Mouse (Mus musculus) myocyte (in vitro differentiated cells): ENCODE data around the gene Osmr.
"Not testable (repeated sequence)": the region's sequence is repeated elsewhere in the genome, so short reads cannot be mapped to it uniquely, and the experiment has no call there.

ENCODE experiments used
- CEBPB ChIP-seq: IDR thresholded peaks from 2 replicates; pipeline ENCODE4 v1.6.1; 2011; ENCODE audit warnings: mild to moderate bottlenecking, moderate library complexity; ENCODE audit not compliant: poor library complexity, insufficient read depth, severe bottlenecking
- MAX ChIP-seq: IDR thresholded peaks from one replicate; pipeline ENCODE4 v1.6.1; 2011; ENCODE audit warnings: low read depth, mild to moderate bottlenecking, control low read depth
- MYOD1 ChIP-seq, 3 experiments: IDR thresholded peaks; one replicate each; pipeline ENCODE4 v1.6.1; 2011; ENCODE audit warnings: control low read depth in 2 of 3, low read depth in 2 of 3, mild to moderate bottlenecking in 2 of 3, moderate library complexity in 1 of 3; ENCODE audit not compliant: insufficient read length in 2 of 3, control insufficient read depth in 1 of 3
- POLR2A ChIP-seq: IDR thresholded peaks from one replicate; pipeline ENCODE4 v1.6.1; 2011; ENCODE audit warnings: low read depth, mild to moderate bottlenecking, control low read depth, moderate library complexity; ENCODE audit not compliant: insufficient read length
- POLR2AphosphoS2 ChIP-seq: IDR thresholded peaks from one replicate; pipeline ENCODE4 v1.6.1; 2011; ENCODE audit warnings: low read depth, control low read depth; ENCODE audit not compliant: insufficient read length

- not testable (repeated sequence) for TF ChIP-seq POLR2AphosphoS2; POLR2A; MYOD1 (IDR thresholded peaks at IDR 0.05; ENCODE audit: control insufficient read depth in 1 of 3, insufficient read length in 2 of 3, low read depth in 2 of 3); CEBPB; MAX
These were observed 73.6 kb downstream of the Osmr start for GRCm38 (mm10) chr15:6801212-6801611.
